Mouse (Mus musculus): Measurements from ENCODE around the gene Sestd1. TPM values are rescaled to one million over a fixed set of nuclear protein-coding genes. Genes with fewer than 3 reads are reported as not detected.
A peak's percentile ranks its signal among the peaks of the same experiment; 100 is the strongest.

Sestd1 gene
- polyA plus RNA-seq, 1 experiment from 2014 or later = 17.1 TPM

- Histone ChIP-seq H3K36me3 (no peaks in the 10 kb centered on the region), H3K4me1 (peaks cover 17% of the 10 kb centered on the region), H3K4me3 (replicated peaks) (peak overlapping the region; percentile 17; the same call in 1 of the 2 replicates), H3K27ac (peak overlapping the region; percentile 76), H3K27me3 (replicated peaks) (no peaks in the 10 kb centered on the region), H3K9me3 (no peaks in the 10 kb centered on the region), H3K9ac (no peak overlapping the region), H3K4me2 (peak overlapping the region; percentile 74)
- 28% methylated on average over 23 of the region's 23 CpGs for WGBS
- ATAC-seq (ENCODE audit: insufficient read depth, low FRiP score, low read depth) = peak; percentile 70; the same call in 1 of the 2 replicates
Measured at GRCm38 (mm10) chr2:77171444-77172240, 108.8 kb downstream of the Sestd1 start.

GRCm38 (mm10) chr2:77170633-77171105 is 109.7 kb downstream of the Sestd1 start, which contains the start of gene Ccdc141:
Gene Ccdc141 (minus strand): TSS chr2:77170636.
- Histone ChIP-seq H3K27ac (peak within 1 kb of the TSS; percentile 76), H3K36me3 (no peaks in the 10 kb centered on the region), H3K27me3 (replicated peaks) (no peaks in the 10 kb centered on the region), H3K4me2 (peak within 1 kb of the TSS; percentile 74), H3K9ac (peak within 1 kb of the TSS; percentile 23; the same call in 1 of the 2 replicates), H3K9me3 (no peaks in the 10 kb centered on the region), H3K4me3 (replicated peaks) (peak within 1 kb of the TSS; percentile 49), H3K4me1 (peaks cover 17% of the 10 kb centered on the region)
- ATAC-seq (ENCODE audit: insufficient read depth, low FRiP score, low read depth) = no peak
- 2% methylated on average over 5 of the region's 6 CpGs for WGBS

GRCm38 (mm10) chr2:77169916-77170632 is 110.3 kb downstream of the Sestd1 start:
- ATAC-seq (ENCODE audit: insufficient read depth, low FRiP score, low read depth) = peak; percentile 70
- peaks cover 17% of the 10 kb centered on the region for H3K4me1 ChIP-seq
- H3K27ac ChIP-seq = peak overlapping the region; percentile 62
- H3K4me3 ChIP-seq (replicated peaks) = peak overlapping the region; percentile 49
- no peaks in the 10 kb centered on the region for H3K9me3 ChIP-seq
- H3K9ac ChIP-seq = peak overlapping the region; percentile 23; the same call in 1 of the 2 replicates
- 3% methylated on average over 21 of the region's 21 CpGs for WGBS
- H3K36me3 ChIP-seq = no peaks in the 10 kb centered on the region
- H3K4me2 ChIP-seq = peak overlapping the region; percentile 74
- no peaks in the 10 kb centered on the region for H3K27me3 ChIP-seq (replicated peaks)

- Histone ChIP-seq H3K9me3 (no peaks in the 10 kb centered on the region), H3K4me3 (replicated peaks) (peak overlapping the region; percentile 49; the same call in 1 of the 2 replicates), H3K36me3 (no peaks in the 10 kb centered on the region), H3K4me1 (peaks cover 14% of the 10 kb centered on the region), H3K9ac (no peak overlapping the region), H3K27me3 (replicated peaks) (no peaks in the 10 kb centered on the region), H3K4me2 (peak overlapping the region; percentile 74), H3K27ac (no peak overlapping the region)
- WGBS = 77% methylated on average over 4 of the region's 4 CpGs
- no peak for ATAC-seq (ENCODE audit: insufficient read depth, low FRiP score, low read depth)
Measured at GRCm38 (mm10) chr2:77169218-77169617, 111.2 kb downstream of the Sestd1 start.

GRCm38 (mm10) chr2:77168781-77169180 is 111.6 kb downstream of the Sestd1 start:
- no peaks in the 10 kb centered on the region for H3K27me3 ChIP-seq (replicated peaks)
- H3K4me1 ChIP-seq = peaks cover 10% of the 10 kb centered on the region
- H3K27ac ChIP-seq = no peak overlapping the region
- H3K9me3 ChIP-seq = no peaks in the 10 kb centered on the region
- WGBS = 88% methylated on average over 7 of the region's 7 CpGs
- no peaks in the 10 kb centered on the region for H3K36me3 ChIP-seq
- H3K4me3 ChIP-seq (replicated peaks) = no peak overlapping the region
- no peak for ATAC-seq (ENCODE audit: insufficient read depth, low FRiP score, low read depth)
- H3K4me2 ChIP-seq = no peak overlapping the region
- H3K9ac ChIP-seq = no peak overlapping the region

GRCm38 (mm10) chr2:77168081-77168685 is 112.2 kb downstream of the Sestd1 start:
- no peak overlapping the region for H3K27ac ChIP-seq
- WGBS = 83% methylated on average over 13 of the region's 13 CpGs
- no peak overlapping the region for H3K9ac ChIP-seq
- no peak overlapping the region for H3K4me2 ChIP-seq
- no peak for ATAC-seq (ENCODE audit: insufficient read depth, low FRiP score, low read depth)
- no peaks in the 10 kb centered on the region for H3K36me3 ChIP-seq
- no peaks in the 10 kb centered on the region for H3K9me3 ChIP-seq
- no peak overlapping the region for H3K4me3 ChIP-seq (replicated peaks)
- peaks cover 10% of the 10 kb centered on the region for H3K4me1 ChIP-seq
- H3K27me3 ChIP-seq (replicated peaks) = no peaks in the 10 kb centered on the region

- Histone ChIP-seq H3K9ac (no peak overlapping the region), H3K27ac (no peak overlapping the region), H3K27me3 (replicated peaks) (no peaks in the 10 kb centered on the region), H3K36me3 (no peaks in the 10 kb centered on the region), H3K4me2 (no peak overlapping the region), H3K9me3 (no peaks in the 10 kb centered on the region), H3K4me1 (peaks cover 3% of the 10 kb centered on the region), H3K4me3 (replicated peaks) (no peak overlapping the region)
- 76% methylated on average over 4 of the region's 4 CpGs for WGBS
- ATAC-seq (ENCODE audit: insufficient read depth, low FRiP score, low read depth) = no peak
Measured at GRCm38 (mm10) chr2:77166366-77166765, 114.0 kb downstream of the Sestd1 start.

GRCm38 (mm10) chr2:77164662-77165061 is 115.7 kb downstream of the Sestd1 start:
- Histone ChIP-seq H3K4me2 (no peak overlapping the region), H3K27me3 (replicated peaks) (no peaks in the 10 kb centered on the region), H3K9me3 (no peaks in the 10 kb centered on the region), H3K36me3 (no peaks in the 10 kb centered on the region), H3K9ac (no peak overlapping the region), H3K27ac (no peak overlapping the region), H3K4me1 (no peaks in the 10 kb centered on the region; the same call in 1 of the 2 replicates), H3K4me3 (replicated peaks) (no peak overlapping the region)
- 76% methylated on average over 3 of the region's 3 CpGs for WGBS
- ATAC-seq (ENCODE audit: insufficient read depth, low FRiP score, low read depth) = no peak

GRCm38 (mm10) chr2:77163381-77163780 is 117.0 kb downstream of the Sestd1 start:
- WGBS = 80% methylated on average over 3 of the region's 3 CpGs
- Histone ChIP-seq H3K27me3 (replicated peaks) (no peaks in the 10 kb centered on the region), H3K9me3 (no peaks in the 10 kb centered on the region), H3K4me2 (no peak overlapping the region), H3K4me3 (replicated peaks) (no peak overlapping the region), H3K27ac (no peak overlapping the region), H3K4me1 (no peaks in the 10 kb centered on the region; the same call in 1 of the 2 replicates), H3K9ac (no peak overlapping the region), H3K36me3 (no peaks in the 10 kb centered on the region)
- no peak for ATAC-seq (ENCODE audit: insufficient read depth, low FRiP score, low read depth)

- Histone ChIP-seq H3K4me2 (no peak overlapping the region), H3K9ac (no peak overlapping the region), H3K9me3 (no peaks in the 10 kb centered on the region), H3K27ac (no peak overlapping the region), H3K36me3 (no peaks in the 10 kb centered on the region), H3K27me3 (replicated peaks) (no peaks in the 10 kb centered on the region), H3K4me3 (replicated peaks) (no peak overlapping the region), H3K4me1 (no peaks in the 10 kb centered on the region; the same call in 1 of the 2 replicates)
- ATAC-seq (ENCODE audit: insufficient read depth, low FRiP score, low read depth) = no peak
- WGBS = 65% methylated on average over 3 of the region's 3 CpGs
Measured at GRCm38 (mm10) chr2:77162135-77162534, 118.3 kb downstream of the Sestd1 start.

- Histone ChIP-seq H3K27me3 (replicated peaks) (no peaks in the 10 kb centered on the region), H3K4me2 (no peak overlapping the region), H3K4me3 (replicated peaks) (no peak overlapping the region), H3K27ac (no peak overlapping the region), H3K4me1 (no peaks in the 10 kb centered on the region; the same call in 1 of the 2 replicates), H3K36me3 (no peaks in the 10 kb centered on the region), H3K9me3 (no peaks in the 10 kb centered on the region), H3K9ac (no peak overlapping the region)
- 74% methylated on average over 4 of the region's 4 CpGs for WGBS
- ATAC-seq (ENCODE audit: insufficient read depth, low FRiP score, low read depth) = no peak
Measured at GRCm38 (mm10) chr2:77157546-77157945, 122.8 kb downstream of the Sestd1 start.
